Mouse (Mus musculus): ENCODE data around the gene Polq. TPM values are rescaled to one million over a fixed set of nuclear protein-coding genes. Genes with fewer than 3 reads are reported as not detected.
"Not testable (repeated sequence)": the region's sequence is repeated elsewhere in the genome, so short reads cannot be mapped to it uniquely, and the experiment has no call there.

Polq gene
- polyA plus RNA-seq, 1 experiment from 2014 or later: 5.9 TPM

DNA sequence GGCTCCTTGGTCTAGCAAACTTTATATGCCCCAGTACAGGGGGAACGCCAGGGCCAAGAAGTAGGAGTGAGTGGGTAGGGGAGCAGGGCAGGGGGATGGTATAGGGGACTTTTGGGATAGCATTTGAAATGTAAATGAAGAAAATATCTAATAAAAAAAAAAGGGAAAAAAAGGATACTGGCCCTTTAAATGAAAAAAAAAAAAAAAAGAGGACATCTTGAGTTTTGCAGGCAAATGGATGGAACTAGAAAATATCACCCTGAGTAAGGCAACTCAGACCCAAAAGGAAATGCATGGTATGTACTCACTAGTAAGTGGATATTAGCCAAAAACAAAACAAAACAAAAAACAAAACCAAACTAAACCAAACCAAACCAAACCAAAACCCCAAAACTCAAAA lies 113.6 kb downstream of the Polq start:
- not testable (repeated sequence) for H3K4me2 ChIP-seq; H3K9me3 ChIP-seq; H3K27ac ChIP-seq; ATAC-seq (ENCODE audit: insufficient number of reproducible peaks, low FRiP score, low TSS enrichment, low read depth); H3K9ac ChIP-seq; H3K36me3 ChIP-seq; H3K4me3 ChIP-seq; H3K27me3 ChIP-seq; H3K4me1 ChIP-seq
- WGBS: 84% methylated on average over 1 of the region's 1 CpGs

Other genes starting within 250 kb of the Polq start
- 3.4 and 4.9 TPM in 2 replicates for gene Slc15a2, start 226.8 kb upstream of the Polq start, polyA plus RNA-seq (2015; fragmentation: Nextera tagmentation; extraction: Ambion mirVana)
- gene Iqcb1, start 183.4 kb upstream of the Polq start, polyA plus RNA-seq (2015; fragmentation: Nextera tagmentation; extraction: Ambion mirVana): 32.6 and 36.1 TPM in 2 replicates
- gene Eaf2, start 136.8 kb upstream of the Polq start, polyA plus RNA-seq (2015; fragmentation: Nextera tagmentation; extraction: Ambion mirVana): 9.8 and 10.7 TPM in 2 replicates
- 116 and 127 TPM in 2 replicates for gene Golgb1, start 136.6 kb upstream of the Polq start, polyA plus RNA-seq (2015; fragmentation: Nextera tagmentation; extraction: Ambion mirVana)
- 7.6 and 9.1 TPM in 2 replicates for gene Hcls1, start 76.8 kb upstream of the Polq start, polyA plus RNA-seq (2015; fragmentation: Nextera tagmentation; extraction: Ambion mirVana)
- gene Fbxo40, start 21.3 kb upstream of the Polq start, polyA plus RNA-seq (2015; fragmentation: Nextera tagmentation; extraction: Ambion mirVana): 0.31 and 0.32 TPM in 2 replicates